Mouse (Mus musculus) kidney, embryonic 14.5 days (tissue): ENCODE data around the gene Adora1. TPM values are rescaled to one million over a fixed set of nuclear protein-coding genes. Genes with fewer than 3 reads are reported as not detected.

Experiments used
- ATAC-seq: fragments of 200-750 bp; cut with Nextera tagmentation; 2 replicates; pipeline ENCODE4 v1.8.0; 2017; ENCODE audit warnings: moderate number of reproducible peaks, mild to moderate bottlenecking, moderate TSS enrichment, moderate library complexity; ENCODE audit not compliant: low FRiP score, low TSS enrichment
- H3K27ac ChIP-seq: fragments of 300-500 bp; sonication (generic); 2 replicates; pipeline ENCODE4 v1.5.1; 2014; ENCODE audit warnings: low read depth, mild to moderate bottlenecking, low read length, moderate library complexity, mixed read lengths
- H3K27me3 ChIP-seq: fragments of 300-500 bp; sonication (generic); 2 replicates; pipeline ENCODE4 v1.6.1; 2014; ENCODE audit warnings: mild to moderate bottlenecking, low read length; ENCODE audit not compliant: control insufficient read depth, insufficient read depth
- H3K36me3 ChIP-seq: fragments of 300-500 bp; sonication (generic); 2 replicates; pipeline ENCODE4 v1.6.1; 2014; ENCODE audit warnings: low read length, mixed read lengths; ENCODE audit not compliant: control insufficient read depth, insufficient read depth
- H3K4me1 ChIP-seq: fragments of 300-500 bp; sonication (generic); 2 replicates; pipeline ENCODE4 v1.6.1; 2014; ENCODE audit warnings: low read length, mixed read lengths; ENCODE audit not compliant: control insufficient read depth, insufficient read depth
- H3K4me2 ChIP-seq: fragments of 300-500 bp; sonication (generic); replicated peaks from 2 replicates; pipeline ENCODE4 v1.6.1; 2014; ENCODE audit warnings: low read depth, mild to moderate bottlenecking, low read length
- H3K4me3 ChIP-seq: fragments of 300-500 bp; sonication (generic); 2 replicates; pipeline ENCODE4 v1.5.1; 2014; ENCODE audit warnings: mild to moderate bottlenecking, low read length
- H3K9ac ChIP-seq: fragments of 300-500 bp; sonication (generic); 2 replicates; pipeline ENCODE4 v1.6.1; 2014; ENCODE audit warnings: low read depth, mild to moderate bottlenecking, low read length, moderate library complexity
- H3K9me3 ChIP-seq: fragments of 300-500 bp; sonication (generic); 2 replicates; pipeline ENCODE4 v1.6.1; 2016; ENCODE audit warnings: low read length; ENCODE audit not compliant: control insufficient read depth
- WGBS: fragments of 180-500 bp; shearing (Covaris S2); extraction: QIAGEN DNeasy Blood & Tissue Kit; methylation state at CpG from one replicate; pipeline ENCODE4 v1.1.7; 2014; 5-methylcytosine and 5-hydroxymethylcytosine counted together
- polyA plus RNA-seq: library from polyadenylated mRNA; unstranded; fragments of >200 nt; fragmentation: Nextera tagmentation; extraction: Ambion mirVana; gene quantifications from 2 replicates; pipeline ENCODE4 v1.2.1, GENCODE M21; 2014

The Adora1 gene
- polyA plus RNA-seq, 1 experiment from 2014 or later: 3.2 TPM

DNA sequence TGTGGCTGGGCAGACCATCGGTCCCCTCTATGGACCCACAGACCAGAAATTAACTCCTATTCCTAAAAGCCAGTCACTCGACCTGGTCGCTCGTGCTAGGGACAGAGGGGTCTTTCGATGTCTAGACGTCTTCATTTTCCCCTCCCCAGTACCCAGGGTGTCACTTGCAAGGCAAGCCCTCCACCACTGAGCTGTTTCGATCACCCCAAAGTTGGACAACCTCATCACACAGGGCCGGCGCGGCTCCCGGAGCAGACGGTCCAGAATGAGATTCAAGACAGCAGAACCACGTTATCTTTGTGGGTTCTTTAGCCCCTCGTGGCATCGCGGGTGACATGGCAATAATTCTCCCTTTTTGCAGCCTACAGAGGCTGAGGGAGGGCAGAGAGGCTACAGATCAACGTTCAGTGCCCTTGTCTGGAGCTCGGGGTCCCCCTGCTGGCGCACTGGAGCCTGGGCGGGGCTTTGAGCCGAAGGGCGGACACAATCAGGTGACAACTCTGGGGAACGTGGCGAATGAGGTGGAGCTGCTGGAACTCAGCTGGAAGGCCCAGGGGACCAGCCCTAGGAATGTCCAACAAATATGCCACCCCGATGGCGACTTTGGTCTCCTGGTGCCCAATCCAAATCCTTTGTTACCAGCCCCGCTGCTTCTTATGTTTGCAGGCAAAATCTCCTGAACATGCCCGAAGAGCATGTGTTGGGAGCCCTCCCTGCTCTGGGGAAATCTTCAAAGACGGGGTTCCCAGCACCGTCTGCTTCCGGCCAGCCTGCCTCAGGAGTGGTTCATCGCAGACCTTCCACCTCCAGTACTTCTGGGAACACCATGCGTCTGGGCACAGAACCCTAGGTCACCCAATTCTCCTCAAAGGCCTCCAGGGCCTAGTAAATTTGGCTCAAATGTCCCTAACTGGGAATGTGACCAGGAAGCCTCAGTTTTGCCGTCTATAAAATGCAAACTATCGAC, 9.0 kb upstream of the Adora1 start:
- no peaks in the 10 kb centered on the region for H3K27me3 ChIP-seq
- H3K4me1 ChIP-seq: no peaks in the 10 kb centered on the region
- H3K9ac ChIP-seq: peak overlapping the region; percentile 48; the same call in 1 of the 2 replicates
- H3K4me2 ChIP-seq: peak overlapping the region; percentile 35
- H3K36me3 ChIP-seq: no peaks in the 10 kb centered on the region
- 18% methylated on average over 35 of the region's 35 CpGs for WGBS
- no peaks in the 10 kb centered on the region for H3K9me3 ChIP-seq
- no peak overlapping the region for H3K27ac ChIP-seq
- ATAC-seq: peak; percentile 86
- peak overlapping the region; percentile 15; the same call in 1 of the 2 replicates for H3K4me3 ChIP-seq

DNA sequence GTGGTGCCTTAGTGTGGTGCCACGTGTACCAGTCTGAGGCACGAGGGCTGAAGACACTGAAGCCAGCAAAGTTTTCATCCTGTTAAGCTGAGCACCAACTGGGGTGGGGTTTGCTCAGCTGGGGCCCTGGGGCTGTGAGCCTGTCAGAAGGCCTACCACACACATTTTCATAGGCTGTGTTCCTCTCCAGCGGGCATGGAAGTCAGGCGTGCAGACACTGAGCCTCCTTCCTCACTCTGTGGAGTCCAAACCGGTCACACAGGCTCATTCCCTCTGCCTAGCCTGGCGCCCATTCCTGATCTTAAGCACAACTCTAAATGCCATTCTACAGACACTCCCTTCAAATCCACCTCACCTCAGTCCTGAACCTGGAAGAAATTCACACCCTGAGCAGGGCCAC, 8.3 kb upstream of the Adora1 start:
- WGBS: 47% methylated on average over 6 of the region's 6 CpGs

DNA sequence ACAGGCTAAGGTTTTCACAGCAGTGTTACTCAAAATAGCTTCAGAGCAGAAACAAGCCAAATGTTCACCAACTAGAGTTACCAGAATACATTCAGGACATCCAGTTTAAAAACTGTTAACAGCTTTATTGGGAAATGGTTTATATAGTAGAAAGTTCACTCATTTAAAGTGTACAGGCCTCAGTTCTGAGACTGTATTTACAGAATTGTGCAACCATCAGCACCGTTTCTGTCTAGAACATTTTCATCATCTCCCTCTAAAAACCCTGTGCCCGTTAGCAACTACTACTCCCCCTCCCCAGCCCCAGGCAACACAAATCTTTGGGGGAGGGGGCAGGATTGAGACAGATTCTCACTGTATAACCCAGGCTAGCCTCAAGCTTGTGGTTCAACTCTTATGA, 7.1 kb upstream of the Adora1 start:
- ATAC-seq: no peak
- Histone ChIP-seq H3K9me3 (no peaks in the 10 kb centered on the region), H3K4me1 (no peaks in the 10 kb centered on the region), H3K4me3 (no peak overlapping the region), H3K4me2 (no peak overlapping the region), H3K27me3 (no peaks in the 10 kb centered on the region), H3K36me3 (no peaks in the 10 kb centered on the region), H3K27ac (no peak overlapping the region), H3K9ac (no peak overlapping the region)
- WGBS: 58% methylated on average over 2 of the region's 2 CpGs

More for the DNA sequence above, 8.3 kb upstream of the Adora1 start:
- peak; percentile 63 for ATAC-seq
- H3K36me3 ChIP-seq: no peaks in the 10 kb centered on the region
- no peak overlapping the region; the same call in 1 of the 2 replicates for H3K9ac ChIP-seq
- peak overlapping the region; percentile 35; the same call in 1 of the 2 replicates for H3K4me2 ChIP-seq
- H3K27me3 ChIP-seq: no peaks in the 10 kb centered on the region
- no peaks in the 10 kb centered on the region for H3K9me3 ChIP-seq
- H3K27ac ChIP-seq: no peak overlapping the region
- H3K4me3 ChIP-seq: no peak overlapping the region
- no peaks in the 10 kb centered on the region for H3K4me1 ChIP-seq

DNA sequence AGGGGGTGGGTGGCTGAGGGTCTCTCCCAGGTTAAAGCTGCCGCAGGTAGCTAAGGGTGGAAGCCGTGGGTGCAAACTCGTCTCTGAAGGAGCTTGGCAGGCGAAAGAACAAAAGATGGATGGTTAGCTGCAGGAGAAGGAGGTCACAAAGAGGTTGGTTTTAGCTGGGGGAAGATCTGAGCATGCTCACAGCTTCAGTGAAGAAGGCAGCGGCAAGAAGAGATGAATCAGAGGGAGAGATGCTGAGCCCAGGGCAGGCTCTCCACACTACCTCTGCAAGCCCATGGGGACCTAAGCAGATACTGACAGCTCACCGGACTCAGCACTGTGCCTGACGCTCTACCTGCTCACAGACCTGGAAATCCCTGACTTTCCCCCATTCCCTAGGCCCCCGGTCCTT, 6.1 kb upstream of the Adora1 start:
- H3K9ac ChIP-seq: no peak overlapping the region
- H3K4me3 ChIP-seq: no peak overlapping the region
- H3K27me3 ChIP-seq: 0 out of 2 replicates have a peak, but pooled peaks cover 2% of the 10 kb centered on the region
- H3K4me1 ChIP-seq: no peaks in the 10 kb centered on the region
- H3K4me2 ChIP-seq: no peak overlapping the region
- no peaks in the 10 kb centered on the region for H3K9me3 ChIP-seq
- 66% methylated on average over 8 of the region's 8 CpGs for whole genome bisulfite sequencing
- no peak for ATAC-seq
- H3K36me3 ChIP-seq: no peaks in the 10 kb centered on the region
- H3K27ac ChIP-seq: no peak overlapping the region

DNA sequence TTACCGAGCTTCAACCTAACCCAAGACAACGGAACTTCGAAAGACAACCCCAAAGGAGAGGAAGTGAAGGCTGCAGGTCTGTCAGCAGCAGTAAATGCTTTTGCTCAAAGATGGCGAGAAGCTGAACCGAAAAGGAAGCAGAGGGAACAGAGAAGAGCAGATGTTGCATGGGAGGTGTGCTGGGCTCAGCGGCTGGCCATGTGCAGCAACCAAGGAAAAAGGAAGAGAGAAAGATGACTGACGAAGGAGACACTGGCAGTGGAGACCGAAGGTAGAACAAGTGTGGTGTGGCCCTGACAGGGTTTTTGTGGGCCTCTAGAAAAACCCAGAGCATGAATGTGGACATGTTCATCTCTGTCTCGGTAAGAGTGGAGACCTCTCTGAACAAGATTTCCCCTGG, 5.5 kb upstream of the Adora1 start:
- ATAC-seq: no peak
- Histone ChIP-seq H3K27me3 (0 out of 2 replicates have a peak, but pooled peaks cover 5% of the 10 kb centered on the region), H3K4me1 (no peaks in the 10 kb centered on the region), H3K4me2 (no peak overlapping the region), H3K36me3 (no peaks in the 10 kb centered on the region), H3K4me3 (no peak overlapping the region), H3K27ac (no peak overlapping the region), H3K9me3 (no peaks in the 10 kb centered on the region), H3K9ac (no peak overlapping the region)
- WGBS: 82% methylated on average over 9 of the region's 9 CpGs

DNA sequence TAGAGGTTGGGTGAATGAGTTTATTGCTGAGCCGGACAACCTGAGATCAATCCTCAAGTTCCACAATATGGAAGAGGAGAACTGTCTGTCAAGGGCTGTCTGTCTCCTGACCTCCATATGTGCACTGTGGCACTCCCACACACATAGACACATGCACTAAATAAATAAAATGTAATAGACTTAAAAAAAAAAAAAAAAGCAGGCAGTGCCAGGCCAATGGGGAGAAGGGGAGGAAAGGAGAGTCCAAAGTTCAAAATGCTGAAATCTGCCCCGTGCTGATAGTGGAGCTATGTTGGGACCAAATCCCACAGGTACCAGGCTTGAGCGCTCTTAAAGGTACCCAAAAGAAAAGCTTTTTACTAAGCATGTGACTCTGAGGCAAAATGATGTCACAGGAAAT, 2.2 kb upstream of the Adora1 start:
- no peak overlapping the region for H3K9ac ChIP-seq
- peaks cover 23% of the 10 kb centered on the region for H3K4me1 ChIP-seq
- H3K4me2 ChIP-seq: no peak overlapping the region
- peaks cover 29% of the 10 kb centered on the region for H3K27me3 ChIP-seq
- H3K4me3 ChIP-seq: no peak overlapping the region
- whole genome bisulfite sequencing: 70% methylated on average over 3 of the region's 3 CpGs
- no peaks in the 10 kb centered on the region for H3K36me3 ChIP-seq
- H3K9me3 ChIP-seq: no peaks in the 10 kb centered on the region
- ATAC-seq: no peak
- no peak overlapping the region for H3K27ac ChIP-seq

DNA sequence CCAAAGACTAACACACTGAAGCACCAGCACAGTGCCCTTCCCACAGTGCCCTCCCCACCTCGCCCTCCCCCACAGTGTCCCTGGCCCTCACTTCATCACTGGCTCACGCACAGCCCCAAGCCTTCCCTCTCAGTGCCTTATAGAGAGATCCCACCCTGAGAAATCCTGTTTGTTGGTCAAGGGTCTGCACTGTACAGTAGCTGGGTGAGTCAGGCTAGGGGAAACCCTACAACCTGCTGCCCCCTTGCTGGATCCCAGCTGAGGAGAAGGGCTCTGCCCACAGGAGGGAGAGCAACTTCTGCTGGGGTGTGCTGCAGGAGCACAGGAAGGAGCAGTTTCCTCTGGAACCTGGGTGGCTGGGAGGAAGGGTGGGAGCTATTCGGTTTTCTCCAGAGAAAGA, 911 bp upstream of the Adora1 start:
- H3K9ac ChIP-seq: no peak overlapping the region
- H3K4me2 ChIP-seq: no peak overlapping the region

DNA sequence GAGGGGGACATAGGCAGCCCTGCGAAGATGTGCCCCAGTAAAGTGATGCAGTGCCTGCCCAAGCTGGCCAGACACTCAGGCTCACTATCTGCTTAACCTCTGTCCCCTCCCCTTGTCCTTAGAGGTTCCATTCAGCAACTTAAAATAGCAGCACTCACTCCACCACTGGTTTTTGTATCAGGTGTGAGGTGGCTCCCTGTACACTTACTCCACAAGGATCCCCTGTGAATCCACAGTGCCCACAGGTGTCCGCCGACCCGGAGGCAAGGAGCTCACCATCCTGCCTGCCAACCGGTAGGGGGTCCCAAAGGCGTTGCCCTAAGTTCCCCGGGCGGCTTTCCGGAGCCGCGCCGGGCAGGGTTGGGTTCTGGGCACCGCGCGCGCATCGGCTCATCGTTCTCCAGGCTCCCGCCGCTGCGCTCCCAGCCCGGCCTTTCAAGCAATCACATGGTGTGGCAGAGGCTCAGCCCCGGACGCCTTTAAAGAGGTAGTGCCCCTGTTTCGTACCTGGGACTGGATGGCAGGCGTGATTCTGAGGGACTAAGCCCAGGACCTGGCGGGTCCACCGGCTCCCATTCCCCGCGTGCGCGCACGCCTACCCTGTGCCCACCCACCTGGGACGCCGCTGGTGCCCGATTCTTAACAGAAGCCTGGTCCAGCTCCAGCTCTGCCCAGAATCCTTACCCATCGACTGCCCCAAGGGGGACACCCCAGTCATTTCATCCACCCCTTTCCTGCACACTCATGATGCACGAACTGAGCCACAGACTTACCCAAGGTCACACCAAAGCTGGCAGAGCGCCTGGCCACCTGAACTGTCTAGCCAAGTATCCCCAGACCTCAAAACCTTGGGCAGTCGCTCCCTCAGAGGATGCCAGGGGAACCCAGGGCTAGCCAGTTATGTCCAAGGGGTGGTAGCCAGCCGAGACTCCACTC, 508 bp downstream of the Adora1 start:
- WGBS: 2% methylated on average over 41 of the region's 41 CpGs
- Histone ChIP-seq H3K4me2 (peak overlapping the region; percentile 95), H3K27ac (no peak overlapping the region), H3K4me3 (peak overlapping the region; percentile 47), H3K9me3 (no peaks in the 10 kb centered on the region), H3K4me1 (peaks cover 25% of the 10 kb centered on the region), H3K27me3 (peaks cover 29% of the 10 kb centered on the region), H3K36me3 (no peaks in the 10 kb centered on the region), H3K9ac (peak overlapping the region; percentile 45)
- ATAC-seq: peak; percentile 24; the same call in 1 of the 2 replicates

More for the DNA sequence above, 911 bp upstream of the Adora1 start:
- Histone ChIP-seq H3K4me1 (peaks cover 25% of the 10 kb centered on the region), H3K9me3 (no peaks in the 10 kb centered on the region), H3K36me3 (no peaks in the 10 kb centered on the region), H3K4me3 (0 out of 2 replicates have a peak overlapping the region, but pooled peaks have one; percentile 47), H3K27me3 (peaks cover 29% of the 10 kb centered on the region), H3K27ac (no peak overlapping the region)
- ATAC-seq: 0 out of 2 replicates have a peak, but pooled peaks have one; percentile 25
- 35% methylated on average over 3 of the region's 3 CpGs for WGBS
